Mouse (Mus musculus): ENCODE measurements at regions not wholly inside any gene's neighbourhood (a gene's known extent, or its start where the extent isn't known, plus 50 kb on each side); places are given as distances from the start of the nearest gene placed in this dataset.

DNA sequence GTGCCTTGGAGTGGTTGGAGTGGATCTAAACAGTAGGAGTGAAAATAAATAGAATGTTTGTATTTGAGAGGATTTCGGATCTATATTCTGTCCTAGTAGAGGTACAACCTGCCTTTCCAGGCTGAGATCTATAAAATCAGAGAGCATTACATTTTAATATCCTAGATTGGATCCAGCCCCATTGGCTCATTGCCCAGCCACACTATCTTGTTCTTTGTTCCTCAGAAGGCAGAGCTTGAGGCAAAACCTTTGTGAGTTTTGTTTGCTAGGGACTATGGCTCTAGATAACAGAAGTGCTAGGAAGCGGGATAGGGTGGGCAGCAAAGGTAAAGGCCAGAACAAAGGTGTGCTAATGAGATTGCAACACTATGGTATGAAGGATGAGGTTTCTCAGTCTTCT, 78.7 kb upstream of the Cntln start:
- DNase-seq (ENCODE audit: low spot score in 2 of 2), result no peak

DNA sequence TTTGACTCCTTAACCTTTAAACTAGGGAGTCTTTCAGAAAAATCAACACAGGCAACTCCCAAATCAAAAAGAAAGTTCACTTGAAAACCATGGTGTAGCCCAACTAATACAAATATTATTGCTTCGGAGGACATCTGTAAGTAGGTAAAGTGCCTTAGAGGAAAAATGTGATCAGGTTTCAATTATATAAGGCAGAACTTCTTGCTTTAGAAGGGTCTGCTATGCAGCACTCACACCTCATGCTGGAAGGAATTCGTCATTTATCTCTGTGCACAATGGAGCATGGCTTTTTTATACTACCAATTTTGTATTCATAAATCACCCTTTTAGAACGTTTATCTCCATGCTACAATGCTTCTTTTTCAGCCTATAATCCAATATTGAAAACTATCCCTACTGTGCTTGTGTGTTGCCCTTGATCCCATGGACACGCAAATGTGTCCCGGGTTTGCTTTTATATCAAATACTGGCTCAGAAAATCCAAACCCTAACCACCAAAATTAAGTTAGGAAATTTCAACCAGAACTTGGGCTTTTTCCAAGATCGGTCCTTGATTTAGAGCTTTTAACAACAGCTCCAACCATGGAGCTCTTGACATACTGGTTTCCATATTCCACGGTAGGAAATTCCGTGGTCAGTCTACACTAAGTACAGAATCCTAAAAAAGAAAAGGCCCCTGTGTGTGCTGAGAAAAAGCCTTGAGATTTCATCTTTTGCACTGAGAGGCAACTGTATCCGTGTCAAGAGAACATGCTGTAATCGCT, 90.8 kb upstream of the Cntln start:
- no peak for DNase-seq (ENCODE audit: low spot score in 2 of 2)

DNA sequence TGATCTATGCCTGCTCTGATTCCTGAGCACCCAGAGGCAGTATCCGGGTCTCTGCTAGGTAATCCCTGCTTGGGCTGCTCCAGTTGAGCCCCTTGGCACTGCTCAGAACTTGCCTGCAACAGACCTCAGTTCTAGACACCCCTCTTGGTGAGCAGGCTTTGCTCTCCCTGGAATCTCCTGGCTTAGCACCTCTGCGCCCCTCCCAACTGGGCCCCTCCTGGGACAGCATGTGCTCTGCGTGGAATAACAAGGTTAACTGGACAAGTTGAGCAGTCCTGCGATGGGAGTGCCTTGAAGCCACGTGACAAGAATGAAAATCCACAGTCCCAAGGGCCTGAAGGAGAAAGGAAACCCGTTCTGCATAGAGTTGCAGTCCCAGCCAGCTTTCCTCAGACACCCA, 97.5 kb upstream of the Cntln start:
- no peak for DNase-seq (ENCODE audit: low spot score in 2 of 2)

DNA sequence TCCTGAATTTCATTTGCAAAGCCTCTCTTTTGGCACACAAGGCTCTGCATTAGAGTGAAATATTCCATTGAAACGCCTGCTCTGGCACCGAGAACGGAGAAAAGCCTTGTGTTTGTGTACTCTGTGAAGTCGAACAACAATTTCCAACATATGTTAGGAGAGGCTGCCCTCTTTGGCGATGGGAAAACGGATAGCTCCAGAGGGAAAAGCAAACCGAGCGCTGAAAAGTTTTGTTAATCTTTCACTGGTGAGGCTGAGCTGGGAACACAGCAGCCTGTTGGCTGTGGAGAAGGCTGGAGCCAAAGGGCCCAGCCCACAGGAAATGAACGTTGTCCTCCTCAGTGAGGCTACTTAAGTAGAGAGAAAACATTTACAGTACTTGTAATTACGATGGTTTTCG, 93.1 kb upstream of the Bnc2 start:
- DNase-seq (ENCODE audit: low spot score in 2 of 2), result peak in 1 of 2 experiments; percentile 9

DNA sequence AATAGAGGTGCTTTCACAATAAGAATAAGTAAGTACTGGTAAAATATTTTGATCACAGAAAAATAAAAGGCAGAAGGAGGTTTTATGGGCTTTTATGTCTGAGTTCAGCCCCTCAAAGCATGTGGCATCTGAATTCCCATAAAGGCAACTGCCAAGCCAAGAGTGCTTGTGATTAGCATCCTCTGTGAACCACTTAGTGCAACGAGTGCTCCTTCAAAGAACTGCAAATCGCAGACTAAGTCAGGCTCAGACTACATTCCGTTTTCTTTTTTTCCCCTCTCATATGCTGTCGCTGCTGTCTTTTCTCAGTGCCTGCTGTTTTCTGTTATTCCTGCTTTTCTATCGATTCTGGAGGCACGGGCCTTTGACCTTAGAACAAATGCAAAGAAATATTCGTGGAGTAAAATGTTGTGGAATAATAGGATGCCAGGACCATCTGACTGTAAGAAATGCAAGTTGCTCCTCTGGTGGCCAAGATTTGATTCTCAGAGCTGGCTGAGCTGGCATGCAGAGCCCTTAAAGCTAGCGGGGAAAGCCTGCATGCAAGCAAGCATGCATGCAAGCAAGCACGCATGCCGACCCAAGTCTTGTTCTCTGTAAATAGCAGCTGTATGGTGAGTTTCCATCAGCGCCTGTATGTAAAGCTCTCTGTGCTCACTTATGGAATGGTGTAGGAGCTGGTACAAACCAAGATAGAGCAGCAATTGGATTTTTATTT, 91.8 kb upstream of the Bnc2 start:
- no peak for DNase-seq (ENCODE audit: low spot score in 2 of 2)

DNA sequence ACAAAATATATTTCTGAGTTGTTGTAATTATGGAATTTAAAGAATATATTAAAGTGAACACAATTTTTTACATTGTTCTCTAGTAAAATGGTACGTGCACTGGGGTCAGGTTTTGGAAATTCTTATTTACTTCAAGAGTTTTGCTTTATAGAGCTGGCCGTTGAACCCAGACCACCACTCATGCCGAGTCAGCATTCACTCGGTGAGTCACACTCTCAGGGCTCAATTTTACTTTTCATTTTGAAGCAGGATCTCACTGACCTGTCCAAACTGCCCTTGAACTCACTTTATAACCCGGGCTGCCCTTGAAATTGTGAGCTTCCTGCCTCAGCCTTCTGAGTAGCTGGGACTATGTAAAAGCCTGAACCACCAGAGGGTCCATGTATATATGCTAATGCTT, 82.1 kb upstream of the Bnc2 start:
- no peak for DNase-seq (ENCODE audit: low spot score in 2 of 2)

DNA sequence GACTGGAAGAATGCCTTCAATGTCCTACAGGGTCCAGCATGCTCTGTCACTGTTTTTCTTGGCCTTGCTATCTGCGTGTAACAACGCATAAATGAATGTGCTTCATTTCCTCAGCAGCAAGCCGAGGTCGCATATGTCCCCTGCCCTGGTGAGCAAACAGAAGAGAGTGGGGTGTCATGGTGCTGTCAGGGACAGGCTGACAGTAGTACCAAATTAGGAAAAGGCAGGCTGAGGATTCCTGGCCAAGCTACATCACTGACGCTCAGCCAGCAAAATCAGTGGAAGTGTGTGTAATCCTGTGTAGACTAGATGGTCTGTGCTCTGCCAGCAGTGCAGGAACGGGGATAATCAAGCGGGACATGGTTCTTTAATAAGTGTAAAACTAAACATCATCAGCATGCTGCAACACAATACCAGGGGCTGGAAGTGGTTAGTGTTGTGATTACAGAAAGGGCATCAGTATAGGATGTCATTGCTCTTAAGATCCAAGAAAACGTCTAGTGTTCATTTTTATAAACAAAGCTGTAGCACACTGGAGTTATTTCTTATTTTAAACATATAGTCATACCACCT, 77.6 kb upstream of the Bnc2 start:
- no peak for DNase-seq (ENCODE audit: low spot score in 2 of 2)

DNA sequence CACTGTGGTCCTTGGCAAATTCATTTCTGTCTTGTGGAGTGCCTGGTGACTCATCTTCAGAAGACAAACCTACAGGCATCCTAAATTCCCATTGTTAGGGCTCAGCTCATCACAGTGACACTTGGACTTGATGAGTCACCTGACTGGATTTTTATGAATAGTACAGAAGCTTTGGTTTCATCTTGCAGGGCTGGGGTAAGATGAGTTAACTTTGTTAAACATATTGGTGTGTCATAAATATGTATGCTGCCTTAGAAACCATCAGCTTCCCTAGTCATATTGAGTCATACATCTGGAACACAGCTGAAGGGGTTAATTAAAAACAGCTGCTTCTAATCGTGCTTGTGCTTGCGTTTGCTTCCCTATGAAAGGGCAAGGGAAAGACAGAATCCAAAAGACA, 66.2 kb upstream of the Bnc2 start:
- no peak for DNase-seq (ENCODE audit: low spot score in 2 of 2)

DNA sequence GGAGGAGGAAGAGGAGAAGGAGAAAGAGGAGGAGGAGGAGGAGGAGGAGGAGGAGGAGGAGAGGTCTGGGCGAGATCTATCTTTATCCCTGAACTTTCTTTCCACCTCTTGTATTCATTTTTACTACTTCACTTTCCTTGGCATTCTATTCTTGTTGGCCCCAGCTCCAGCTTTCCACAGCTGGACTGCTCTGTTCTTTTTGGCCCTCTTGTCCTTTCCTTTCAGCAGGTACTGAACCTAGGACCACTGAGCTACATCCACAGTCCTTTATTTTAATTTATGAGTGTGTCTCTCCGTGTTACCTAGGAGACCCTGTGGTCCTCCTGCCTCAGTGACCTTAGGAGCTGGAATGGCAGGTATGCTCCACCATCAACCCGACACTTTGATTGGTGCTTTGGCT, 65.7 kb upstream of the Bnc2 start:
- DNase-seq (ENCODE audit: low spot score in 2 of 2), result no peak
